Mouse (Mus musculus) urinary bladder, postnatal 4 days (tissue): ENCODE measurements around the gene Wwox.

ENCODE experiments used
- DNase-seq, 2 experiments: peaks; one replicate each; pipeline ENCODE4 v3.0.0; 2021 to 2022; ENCODE audit warnings: low spot score in 2 of 2

Gene Wwox

DNA sequence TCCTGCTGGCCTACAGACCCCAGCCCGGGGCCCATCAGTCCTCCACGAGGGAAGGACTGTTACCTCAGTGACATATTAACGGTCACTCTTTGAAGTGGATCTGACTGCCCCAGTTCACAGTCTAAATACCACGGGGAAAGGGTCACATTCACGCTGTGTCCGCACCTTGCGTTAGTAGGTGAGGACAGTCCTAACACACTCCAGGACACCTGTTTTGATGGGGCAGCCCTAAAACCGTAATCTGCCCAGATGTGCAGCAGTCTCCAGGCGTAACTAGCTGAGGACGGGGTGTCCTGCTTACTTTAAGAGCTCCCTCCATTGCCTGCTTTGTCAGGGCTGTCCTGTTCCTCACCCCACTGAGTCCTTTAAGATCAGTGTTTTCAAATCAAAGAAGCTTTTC, 160.1 kb downstream of the Wwox start:
- no peak for DNase-seq

DNA sequence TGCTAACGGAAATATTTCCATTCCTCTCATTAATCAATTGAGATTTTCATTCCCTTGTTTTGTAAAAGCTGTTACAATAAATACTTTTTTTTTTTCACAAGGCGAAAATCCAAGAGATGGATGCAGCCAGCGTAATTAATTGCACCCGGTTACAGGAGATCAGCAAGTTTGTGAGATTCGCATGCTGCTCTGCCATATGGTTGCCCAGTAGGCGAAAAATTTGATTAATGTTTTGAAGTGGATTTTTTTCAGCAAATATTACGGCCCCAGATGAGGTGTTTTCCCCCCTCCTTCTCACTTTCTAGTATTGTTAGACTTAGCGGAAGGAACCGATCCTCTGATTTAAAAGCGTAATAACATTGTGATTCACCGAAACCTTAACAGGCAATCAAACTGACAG, 160.7 kb downstream of the Wwox start:
- no peak for DNase-seq

DNA sequence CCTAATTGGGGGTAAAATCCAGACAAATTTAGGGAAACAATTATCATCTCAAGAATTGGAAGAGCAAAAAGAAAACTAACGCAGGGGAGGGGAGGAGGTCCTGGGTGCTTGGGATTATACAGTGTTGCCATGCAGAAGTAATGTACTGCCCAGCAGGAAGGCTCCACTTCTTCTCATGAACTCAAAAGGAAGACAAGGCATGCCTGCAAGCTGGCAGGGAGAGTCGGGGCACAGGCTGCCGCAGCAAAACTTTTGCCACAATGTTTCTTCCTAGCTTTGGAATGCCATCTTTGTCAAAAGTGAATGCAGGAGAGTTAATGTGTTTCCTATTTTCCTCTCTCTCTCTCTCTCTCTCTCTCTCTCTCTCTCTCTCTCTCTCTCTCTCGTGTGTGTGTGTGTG, 163.6 kb downstream of the Wwox start:
- no peak for DNase-seq

DNA sequence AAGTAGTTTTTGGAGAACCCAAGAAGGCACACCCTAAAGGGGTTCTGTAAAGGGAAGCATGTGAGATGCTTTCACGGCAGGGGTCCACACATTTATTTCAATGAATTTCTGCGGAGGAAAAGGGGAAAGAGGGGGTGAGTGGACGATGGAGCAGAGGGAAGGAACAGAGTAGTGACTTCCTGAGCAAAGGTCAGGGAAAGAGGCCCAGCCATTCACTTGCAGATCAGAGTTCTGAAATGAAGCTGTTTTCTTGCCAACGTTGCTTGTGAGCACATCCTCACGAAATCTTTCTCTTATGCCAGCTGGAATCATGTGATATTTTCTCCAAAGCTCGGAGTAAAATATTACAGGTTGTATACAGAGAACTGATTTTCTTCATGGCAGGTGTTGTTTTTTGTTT, 164.1 kb downstream of the Wwox start:
- DNase-seq, result no peak

DNA sequence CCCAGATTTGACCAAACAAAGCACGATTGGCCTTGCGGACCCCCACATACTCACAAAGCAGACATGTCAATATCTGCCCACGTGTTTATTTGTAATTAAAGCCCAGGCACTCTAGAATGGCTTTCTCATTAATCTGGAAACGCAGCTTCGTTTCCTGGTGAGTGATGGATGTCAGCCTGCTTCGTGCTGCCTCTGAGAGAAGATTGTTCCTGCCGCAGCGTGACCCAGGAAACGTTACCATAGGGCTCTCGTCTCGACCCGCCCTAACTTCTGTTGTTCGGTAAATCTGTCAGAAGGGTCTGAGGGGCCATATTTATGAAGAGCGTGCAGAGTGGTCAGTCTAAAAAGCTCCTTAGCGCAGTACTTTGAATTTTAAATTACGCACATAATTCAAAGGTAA, 164.9 kb downstream of the Wwox start:
- no peak for DNase-seq

DNA sequence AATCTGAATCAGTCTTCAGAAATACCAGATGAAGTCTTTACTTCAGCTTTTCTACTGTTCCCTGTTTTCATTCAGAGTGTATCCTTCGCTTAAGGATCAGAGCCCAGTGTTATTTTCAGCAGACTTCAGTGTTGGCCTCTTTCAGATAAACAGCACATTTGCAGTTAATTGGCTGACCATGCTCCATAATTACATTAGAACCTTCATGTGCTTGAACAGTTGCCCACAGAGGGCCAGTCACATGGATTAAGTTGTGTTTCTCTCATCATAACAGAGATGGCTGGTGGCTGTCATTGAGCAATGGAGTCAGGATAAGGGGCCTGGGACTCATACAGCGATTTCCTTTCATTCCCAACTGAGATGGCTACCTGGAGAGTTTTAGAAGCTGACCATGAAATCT, 166.2 kb downstream of the Wwox start:
- DNase-seq, result no peak

DNA sequence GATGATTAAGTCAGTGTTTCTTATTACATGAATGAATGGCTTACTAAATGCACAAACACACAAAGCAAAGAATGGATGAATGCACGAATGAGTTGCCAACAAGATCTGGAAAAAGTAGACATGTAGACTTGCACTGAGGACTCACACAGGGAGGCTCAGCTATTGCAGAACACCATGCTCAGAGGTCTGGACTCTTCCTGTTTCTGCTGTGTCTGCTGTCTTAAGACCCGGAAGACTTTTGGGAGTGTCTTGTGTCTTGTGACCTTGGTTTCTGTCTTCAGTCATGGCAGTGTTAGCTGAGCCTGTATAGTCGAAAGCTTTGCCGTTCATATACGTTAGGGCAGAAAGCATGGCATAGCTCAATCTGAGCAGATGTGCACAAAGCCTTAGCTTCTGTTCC, 169.9 kb downstream of the Wwox start:
- DNase-seq, result no peak

DNA sequence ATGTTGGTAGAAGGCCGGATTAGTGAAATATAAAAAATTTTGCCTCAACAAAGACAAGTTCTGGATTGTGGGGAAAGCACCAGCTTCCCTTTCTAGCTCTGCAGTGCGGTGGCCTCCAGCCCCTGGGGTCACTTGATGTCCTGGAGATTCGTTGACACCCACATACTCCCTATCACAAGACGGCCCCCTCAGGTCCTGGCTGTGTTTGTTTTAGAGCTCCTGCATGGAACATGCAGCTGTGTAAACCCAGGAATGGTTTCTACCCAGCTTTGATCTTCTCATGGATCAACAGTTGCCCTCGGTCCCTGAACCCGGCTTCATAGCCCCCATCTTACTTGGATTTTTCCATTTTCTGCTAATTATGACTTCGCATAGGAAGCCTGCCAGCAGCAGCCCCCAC, 171.6 kb downstream of the Wwox start:
- DNase-seq, result no peak

DNA sequence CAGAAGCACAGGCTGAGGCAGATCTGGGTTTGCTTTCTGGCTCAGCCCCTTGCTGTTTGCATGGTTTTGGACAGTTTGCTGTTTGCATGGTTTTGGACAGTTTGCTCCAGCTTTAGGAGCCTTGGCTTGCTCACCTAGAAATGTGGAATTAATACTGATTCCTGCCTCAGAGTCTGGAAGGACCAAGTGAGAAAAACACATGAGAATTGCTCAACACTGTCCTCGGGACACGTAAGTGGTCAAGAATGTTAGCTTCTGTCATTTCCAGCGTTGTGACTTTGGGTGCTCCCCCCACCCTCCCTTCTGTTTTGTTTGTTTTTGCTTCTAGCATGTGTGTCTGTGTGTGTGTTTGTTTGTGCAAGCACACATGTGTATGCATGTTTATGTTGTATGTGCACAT, 172.6 kb downstream of the Wwox start:
- no peak for DNase-seq

DNA sequence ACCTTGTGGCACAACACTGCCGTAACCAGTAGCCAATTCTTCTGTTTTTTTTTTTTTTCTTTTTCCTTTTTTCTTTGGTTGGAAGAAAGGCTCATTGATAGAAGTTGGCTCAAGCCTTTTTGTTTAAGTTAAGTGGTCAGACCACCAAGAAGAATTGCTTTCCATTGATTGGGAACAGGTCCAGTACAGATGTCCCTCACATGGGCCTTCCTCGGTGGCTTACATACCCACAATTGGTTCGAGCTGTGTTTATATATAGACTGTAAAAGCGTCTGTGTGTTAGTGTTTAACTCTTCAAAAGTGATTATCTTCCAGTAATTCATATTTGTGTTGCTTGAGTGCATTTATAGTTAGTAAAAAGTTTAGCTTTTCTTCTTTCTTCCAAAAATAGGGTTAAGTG, 176.0 kb downstream of the Wwox start:
- no peak for DNase-seq

DNA sequence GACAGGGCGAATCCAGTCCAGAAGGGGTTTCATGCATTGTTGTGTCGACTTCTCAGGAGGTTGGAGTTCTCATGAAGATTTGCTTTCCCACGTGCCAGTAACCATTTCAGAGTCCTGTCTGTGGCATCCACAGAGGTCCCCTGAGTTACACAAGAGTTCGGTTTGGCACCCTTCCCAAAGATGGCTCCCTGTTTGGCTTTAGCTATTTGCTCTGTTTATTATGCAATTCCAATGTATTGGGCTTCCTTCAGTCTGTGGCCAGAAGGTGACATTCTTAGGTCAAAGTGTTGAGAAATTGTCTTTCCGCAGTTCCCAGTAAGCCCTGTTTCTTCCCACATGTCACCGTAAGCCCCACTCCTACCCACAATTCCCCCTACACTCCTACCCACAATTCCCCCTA, 176.5 kb downstream of the Wwox start:
- no peak for DNase-seq

DNA sequence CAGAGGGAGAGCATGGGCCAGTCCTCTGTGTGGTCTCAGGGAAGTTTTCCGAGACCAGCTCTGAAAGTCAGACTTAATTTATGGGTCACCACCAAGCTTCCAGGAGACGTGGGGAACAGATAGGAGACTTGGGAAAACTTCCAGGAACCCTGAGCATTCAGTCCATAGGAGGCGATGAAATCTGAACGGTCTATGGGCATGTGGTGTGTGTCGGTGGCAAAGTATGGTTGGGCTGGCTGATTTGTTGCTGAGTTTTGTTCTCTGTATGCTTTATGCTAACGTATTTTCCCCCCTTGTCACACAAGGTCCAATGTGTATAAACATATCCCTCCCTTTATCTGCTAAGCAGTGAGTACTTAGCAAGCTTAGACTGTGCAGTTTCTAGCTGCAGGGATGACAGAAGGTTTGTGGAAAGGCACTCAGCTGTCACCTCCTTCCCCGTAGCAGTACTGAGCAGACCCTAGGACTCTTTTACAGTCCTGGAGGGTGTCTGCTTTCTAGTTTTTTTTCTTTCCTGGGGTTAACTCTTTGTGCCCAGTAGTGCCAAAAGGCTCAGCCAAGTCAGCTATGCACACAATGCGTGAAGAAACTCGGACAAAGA, 179.6 kb downstream of the Wwox start:
- no peak for DNase-seq

DNA sequence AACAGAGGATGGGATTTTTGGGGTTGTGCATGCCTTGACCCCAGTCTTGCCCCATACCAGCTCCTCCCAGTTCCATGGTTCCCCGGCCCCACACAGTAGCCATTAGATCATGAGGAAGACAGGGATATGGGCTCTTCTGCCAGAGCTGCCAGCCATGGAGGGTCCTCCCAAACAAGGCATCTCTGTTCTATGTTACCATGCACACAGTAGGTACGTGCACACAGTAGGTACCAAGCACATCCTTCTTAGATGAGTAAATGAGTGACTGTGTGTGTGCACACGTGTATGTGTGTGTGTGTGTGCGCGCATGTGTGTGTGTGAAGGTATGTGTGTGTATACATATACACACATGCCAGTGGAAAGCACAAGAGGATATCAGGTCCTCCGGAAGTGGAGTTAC, 185.9 kb downstream of the Wwox start:
- DNase-seq, result no peak

DNA sequence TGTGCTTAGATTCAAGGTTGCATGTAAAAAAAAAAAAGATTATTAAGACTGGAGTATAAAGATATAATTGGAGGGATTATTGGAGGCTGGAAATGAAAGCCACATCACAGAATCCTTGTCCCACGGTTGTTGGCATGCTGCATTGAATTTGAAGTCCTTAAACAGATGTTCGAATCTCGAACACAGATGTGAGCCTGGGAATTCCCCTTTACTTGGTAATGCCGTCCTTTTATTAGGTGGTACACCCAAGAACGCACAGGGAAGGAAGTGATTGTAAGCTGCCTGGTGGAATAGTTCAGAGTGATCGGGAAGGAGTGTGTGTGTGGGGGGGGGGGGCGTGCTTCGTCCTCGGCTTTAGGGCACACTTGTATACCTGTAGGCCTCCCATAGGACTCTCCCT, 187.4 kb downstream of the Wwox start:
- DNase-seq, result no peak

DNA sequence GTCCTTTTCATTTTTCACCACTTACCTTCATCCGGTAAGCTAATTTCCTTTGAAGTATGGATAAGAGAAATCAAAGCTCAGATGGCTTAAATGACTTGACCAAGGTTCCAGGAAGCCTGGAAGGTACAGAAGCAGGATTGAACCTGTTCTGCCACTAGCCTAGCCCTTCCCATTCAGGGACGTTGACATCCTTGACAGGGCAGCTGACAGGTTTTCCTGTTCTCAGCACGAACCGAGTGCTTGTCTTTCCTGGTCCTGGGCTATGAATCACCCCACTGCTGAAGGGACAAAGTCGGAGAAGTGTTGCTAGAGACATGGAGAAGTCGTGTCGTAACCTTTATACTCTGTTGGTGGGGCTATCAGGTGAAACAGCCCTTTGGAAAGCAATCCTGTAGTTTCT, 190.3 kb downstream of the Wwox start:
- DNase-seq, result no peak

DNA sequence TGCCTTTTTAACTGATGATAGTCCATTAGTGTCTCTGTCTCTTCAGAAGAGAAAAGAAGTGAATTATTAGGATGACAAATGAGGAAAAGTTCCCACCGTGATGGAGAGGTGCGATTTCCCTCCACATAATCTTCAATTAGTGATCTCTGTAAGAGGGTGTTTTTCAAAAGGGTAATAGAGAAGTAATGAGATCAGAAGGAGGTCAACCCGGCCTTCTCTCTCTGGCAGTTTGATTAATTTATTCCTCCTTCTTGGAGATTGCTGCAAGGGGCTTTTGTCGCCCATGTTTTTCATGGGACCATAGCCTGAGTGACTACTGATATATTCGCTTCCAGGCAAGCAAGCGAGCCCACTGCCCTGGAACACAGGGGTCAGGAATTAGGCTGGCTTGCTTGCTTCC, 191.6 kb downstream of the Wwox start:
- DNase-seq, result no peak

DNA sequence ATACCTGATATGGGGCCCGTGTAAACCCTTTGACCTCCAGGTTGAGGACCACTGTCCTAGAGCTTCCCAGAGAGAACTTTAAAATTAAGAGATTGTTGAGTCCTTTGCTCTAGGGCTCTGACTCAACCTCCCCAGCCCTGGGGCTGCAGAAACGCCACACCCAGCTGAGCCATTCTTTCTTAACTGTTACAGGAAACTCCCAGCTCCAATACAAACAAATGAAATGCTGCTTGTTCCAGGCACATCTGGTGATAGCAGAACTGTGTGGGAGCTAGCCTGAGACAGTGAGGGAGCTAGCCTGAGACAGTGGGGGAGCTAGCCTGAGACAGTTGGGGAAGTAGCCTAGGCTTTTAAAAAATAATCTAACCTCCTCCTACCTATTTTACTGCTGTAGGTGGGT, 194.7 kb downstream of the Wwox start:
- DNase-seq, result no peak

DNA sequence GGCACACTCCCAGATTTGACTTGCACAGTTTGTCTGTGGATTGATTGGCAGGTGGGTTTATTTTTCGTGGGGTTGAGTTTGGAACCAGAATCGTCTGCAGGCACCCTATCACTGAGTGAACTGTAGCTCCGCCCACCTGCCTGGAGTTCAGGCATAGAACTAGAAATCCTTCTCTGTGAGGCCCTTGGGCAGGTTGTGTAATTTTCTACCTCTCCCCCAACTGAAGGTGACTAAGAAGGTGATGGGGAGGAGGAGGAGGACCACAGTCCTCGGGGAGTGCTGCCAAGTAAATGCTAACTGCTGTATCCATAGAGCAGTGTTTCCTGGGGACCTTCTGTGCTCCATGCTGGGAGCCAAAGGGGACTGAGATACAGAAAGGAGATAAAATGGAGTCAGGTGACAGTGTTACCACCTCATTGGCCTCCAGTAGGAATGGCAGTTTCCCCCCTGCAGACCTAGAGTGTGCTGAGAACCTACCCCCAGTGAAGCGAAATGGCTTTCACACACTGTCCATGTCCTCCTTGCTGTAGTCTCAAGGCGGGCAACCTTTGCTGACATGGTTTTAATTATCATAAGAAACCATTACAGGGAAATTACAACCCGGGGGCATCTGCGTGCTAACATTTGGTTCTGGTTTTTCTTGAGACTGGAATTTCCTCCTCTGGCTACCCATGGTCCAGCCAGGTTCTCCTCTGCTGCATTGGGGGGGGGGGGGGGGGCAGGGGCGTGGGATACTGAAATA, 195.4 kb downstream of the Wwox start:
- no peak for DNase-seq

DNA sequence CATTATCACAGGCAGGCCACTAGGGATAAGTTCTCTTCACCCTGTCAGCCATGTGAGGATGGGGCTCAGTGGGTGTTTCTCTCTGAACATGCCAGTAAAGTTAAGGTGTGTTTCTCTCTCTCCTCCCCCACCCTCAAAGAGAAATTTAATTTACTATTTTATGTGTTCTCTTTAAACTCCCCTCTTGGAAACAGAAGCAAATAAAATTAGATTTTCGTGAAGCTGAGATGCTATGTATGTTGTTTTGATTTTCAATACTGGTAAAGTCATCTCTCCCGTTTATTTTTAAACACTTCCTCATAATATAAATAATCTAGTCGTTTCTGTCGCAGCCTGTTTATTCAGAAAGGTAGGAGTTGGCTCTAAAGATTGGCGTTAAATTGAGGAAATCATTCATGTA, 196.9 kb downstream of the Wwox start:
- DNase-seq, result no peak

DNA sequence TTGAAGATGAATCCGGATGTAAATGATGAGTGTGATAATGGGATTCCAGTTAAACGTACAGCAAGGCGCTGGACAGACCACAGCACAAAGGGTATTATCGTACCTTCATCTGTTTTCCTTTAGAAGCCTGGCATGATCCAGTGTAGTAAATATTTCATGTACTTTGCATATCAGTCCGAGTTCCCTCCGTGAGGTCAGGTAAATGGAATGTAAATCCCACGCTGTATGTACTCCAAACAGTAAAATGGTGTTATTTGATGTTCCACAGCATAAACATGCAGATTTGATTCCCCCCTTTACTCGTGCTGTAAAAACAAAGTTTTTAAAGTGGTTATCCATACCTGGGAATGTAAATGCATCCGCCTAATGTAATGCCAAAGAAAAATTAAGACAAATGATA, 202.4 kb downstream of the Wwox start:
- no peak for DNase-seq

DNA sequence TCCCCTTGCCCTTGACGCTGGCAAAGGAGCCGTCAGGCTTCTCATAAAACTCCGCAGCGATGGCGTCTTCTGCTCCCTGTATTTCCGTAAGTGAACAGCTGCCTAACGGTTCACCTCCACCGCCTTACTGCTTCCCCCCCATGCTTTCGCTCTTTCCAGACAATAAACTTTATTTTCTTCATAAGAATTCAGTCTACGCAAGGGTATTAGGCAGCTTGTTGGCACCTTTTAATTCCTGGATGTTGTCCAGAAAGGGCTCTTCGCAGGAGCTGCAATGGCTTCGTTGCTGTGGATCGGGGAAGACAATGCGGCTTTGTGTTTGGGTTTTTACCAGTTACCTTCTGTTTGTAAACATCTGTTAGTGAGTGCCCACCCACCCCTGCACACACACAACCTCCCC, 211.3 kb downstream of the Wwox start:
- DNase-seq, result no peak

DNA sequence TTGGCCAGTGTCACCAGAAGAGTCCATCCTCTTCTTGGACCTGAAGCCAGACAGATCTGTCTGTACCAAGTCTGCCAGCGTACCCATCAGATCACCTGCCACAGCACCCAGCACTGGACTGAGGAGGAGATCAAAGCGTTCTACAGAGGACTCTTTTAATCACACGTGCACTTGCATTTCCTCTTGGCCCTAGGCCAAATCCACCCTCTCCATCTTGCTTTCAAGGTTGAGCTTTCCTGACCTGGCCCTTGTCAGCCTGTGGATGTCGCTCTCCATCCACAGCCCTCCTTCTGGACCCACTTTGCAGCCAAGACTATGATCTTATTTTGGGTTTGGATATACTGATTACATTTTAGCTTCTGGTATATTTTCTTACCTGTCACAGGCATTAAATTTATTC, 218.3 kb downstream of the Wwox start:
- no peak for DNase-seq

DNA sequence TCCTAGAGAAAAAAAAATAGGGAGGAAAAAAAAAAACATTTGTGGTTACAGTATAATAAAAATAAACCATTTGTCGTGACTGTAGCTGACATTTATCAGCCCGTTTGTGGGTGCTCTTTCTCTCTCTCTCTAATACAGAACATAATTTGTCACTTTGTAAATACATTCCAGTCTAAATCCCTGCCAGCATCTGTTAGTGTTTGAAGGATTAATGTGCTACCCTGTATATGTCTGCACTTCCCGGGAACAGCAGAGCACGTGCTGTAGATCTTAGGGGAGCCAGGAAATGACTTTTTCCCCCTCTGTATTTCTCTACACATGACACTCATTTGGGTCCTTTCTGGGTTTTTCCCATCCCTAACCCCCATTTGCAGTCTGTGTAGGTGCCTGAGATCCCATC, 219.0 kb downstream of the Wwox start:
- DNase-seq, result no peak

DNA sequence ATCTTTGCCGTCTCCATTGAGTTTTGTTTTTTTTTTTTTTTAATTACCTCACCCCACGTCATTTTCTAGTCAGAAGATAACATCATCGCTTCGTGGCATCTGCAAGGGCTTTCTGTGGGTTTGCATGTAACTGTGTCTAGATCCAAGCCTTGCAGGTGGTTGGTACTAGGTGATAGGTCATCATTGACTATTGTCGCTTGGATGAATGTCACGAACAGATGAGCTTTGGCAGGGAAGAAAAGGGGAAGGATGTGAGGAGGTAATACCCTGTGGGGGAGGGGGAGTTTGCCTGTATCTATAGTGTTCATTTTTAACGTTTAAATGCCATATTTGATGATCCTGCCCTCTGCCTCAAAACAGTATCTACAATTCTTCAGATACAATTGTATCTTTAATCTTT, 223.6 kb downstream of the Wwox start:
- no peak for DNase-seq
